Mouse (Mus musculus) G1E (cell line): ENCODE data around the gene Gcnt1.

ENCODE experiments used
- CTCF ChIP-seq: IDR thresholded peaks from 2 replicates; pipeline ENCODE4 v1.5.1; 2012; ENCODE audit warnings: low read depth, low read length, inconsistent platforms, mixed read lengths
- GATA1 ChIP-seq: IDR thresholded peaks from 2 replicates; pipeline ENCODE4 v1.6.1; 2012; ENCODE audit warnings: borderline replicate concordance, low read length, inconsistent platforms, mixed read lengths
- GATA2 ChIP-seq: IDR thresholded peaks from 2 replicates; pipeline ENCODE4 v1.6.1; 2012; ENCODE audit warnings: low read depth, low read length, inconsistent platforms, borderline replicate concordance
- POLR2AphosphoS5 ChIP-seq: IDR thresholded peaks from 2 replicates; pipeline ENCODE4 v1.6.1; 2012; ENCODE audit warnings: low read depth, low read length, inconsistent platforms; ENCODE audit not compliant: insufficient replicate concordance
- TAL1 ChIP-seq: conservative IDR thresholded peaks from 2 replicates; pipeline ENCODE4 v1.6.1; 2012; ENCODE audit warnings: low read depth, low read length, inconsistent platforms, mixed read lengths

DNA sequence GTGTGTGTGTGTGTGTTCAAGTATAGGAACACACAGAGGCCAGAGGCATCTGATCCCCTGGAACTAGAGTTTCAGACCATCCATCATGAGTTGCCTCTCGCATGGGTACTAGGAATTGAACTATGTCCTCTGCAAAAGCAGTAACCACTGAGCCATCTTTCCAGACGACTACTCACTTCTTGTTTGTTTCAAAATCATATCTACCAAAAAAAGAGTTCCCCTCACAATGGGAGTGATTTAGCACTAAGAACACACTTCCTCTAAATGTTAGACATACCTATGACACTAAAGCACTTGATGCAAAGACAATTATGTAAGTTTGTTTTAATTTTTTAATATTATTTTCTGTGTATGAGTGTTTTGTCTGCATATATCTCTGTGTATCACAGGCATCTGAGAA is 24.8 kb downstream of the Gcnt1 start:
- no peak for TF ChIP-seq CTCF
- no peak for TF ChIP-seq GATA1
- TF ChIP-seq TAL1: no peak
- TF ChIP-seq POLR2AphosphoS5: no peak
- TF ChIP-seq GATA2: no peak
